ENCODE assay signal across 14 mouse cellular contexts in the genomic region with DNA sequence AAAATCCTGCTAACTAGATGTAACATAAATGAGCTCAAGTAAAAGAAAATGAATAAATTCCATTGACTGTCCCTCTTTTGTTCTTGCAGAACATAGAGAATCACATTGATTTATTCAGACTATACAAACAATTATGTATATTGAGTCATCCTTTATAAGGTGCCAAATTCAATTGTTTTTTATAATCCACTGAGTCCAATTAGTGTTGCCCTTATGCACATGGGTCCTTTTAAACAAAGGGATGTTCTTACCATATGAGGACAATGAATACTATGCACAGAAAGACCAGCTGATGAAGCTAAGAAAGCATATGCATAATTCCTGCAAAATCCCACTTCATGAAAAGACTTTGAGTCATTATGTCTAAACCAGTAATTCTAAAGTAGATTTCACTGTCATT.
"Had no signal": no experiment of that assay in that cellular context is flagged by ENCODE, and none has a peak within 500 bp of the region (broad histone marks: within the 10 kb centered on the region; RNA-seq: fewer than 3 reads in every experiment).

No protein-coding gene starts in this region.

- H3K4me2 ChIP-seq: kidney, embryonic 15.5 days; liver, embryonic 11.5 days; liver, embryonic 15.5 days; stomach, embryonic 15.5 days had no signal

- H3K9ac ChIP-seq: kidney, embryonic 15.5 days; liver, embryonic 15.5 days; stomach, embryonic 15.5 days had no signal

- ATAC-seq: intestine, embryonic 16.5 days; lung, postnatal 0 days had no signal

- DNase-seq: kidney, adult 2 months; kidney, postnatal 14 days; lung, adult 2 months; lung, postnatal 36 days; right cerebral cortex, postnatal 14 days; thymus, adult 2 months; thymus, postnatal 25 days had no signal

- H3K27me3 ChIP-seq: kidney, embryonic 15.5 days; liver, embryonic 15.5 days; stomach, embryonic 15.5 days had no signal

- H3K36me3 ChIP-seq: kidney, embryonic 15.5 days; limb, embryonic 10.5 days; liver, embryonic 15.5 days; stomach, embryonic 15.5 days had no signal

- H3K9me3 ChIP-seq: kidney, embryonic 15.5 days; limb, embryonic 10.5 days; stomach, embryonic 15.5 days had no signal

- H3K27ac ChIP-seq: kidney, embryonic 15.5 days; limb, embryonic 10.5 days; liver, embryonic 15.5 days; stomach, embryonic 15.5 days had no signal

- H3K4me1 ChIP-seq: kidney, embryonic 15.5 days; limb, embryonic 10.5 days; liver, embryonic 15.5 days; stomach, embryonic 15.5 days had no signal

- H3K4me3 ChIP-seq: kidney, embryonic 15.5 days; limb, embryonic 10.5 days; liver, embryonic 15.5 days; stomach, embryonic 15.5 days had no signal
